In the genomic region with DNA sequence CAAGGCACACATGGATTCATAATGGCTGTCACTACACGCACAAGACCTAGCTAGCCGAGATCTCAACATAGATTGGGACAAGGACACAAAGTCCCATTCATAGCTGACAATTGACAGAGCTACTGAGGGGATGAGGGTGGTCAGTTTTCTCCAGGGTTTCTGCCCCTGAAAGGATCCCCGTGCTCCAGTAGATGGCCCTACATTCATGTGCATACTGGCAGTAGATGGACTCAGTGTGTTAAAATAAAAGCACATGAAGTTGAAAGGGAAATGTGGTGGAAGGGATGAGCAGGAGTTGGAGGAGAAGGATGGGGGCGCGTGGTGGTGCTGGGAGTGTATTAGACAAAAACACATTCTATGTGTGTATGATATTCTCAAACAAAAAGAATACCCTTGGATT, we compare ENCODE assay signal across 18 mouse cellular contexts. TPM values are rescaled to one million over a fixed set of nuclear protein-coding genes. Genes with fewer than 3 reads are reported as not detected.
DNase-seq lines count a peak whose midpoint lies in the region; ATAC-seq and TF ChIP-seq lines count a peak whose summit lies in the region.
"Had no signal": no experiment of that assay in that cellular context is flagged by ENCODE, and none has a peak within 500 bp of the region (broad histone marks: within the 10 kb centered on the region; RNA-seq: fewer than 3 reads in every experiment).

No protein-coding gene starts in this region.

- 53% methylated on average over 5 of the region's 5 CpGs for WGBS in liver, embryonic 14.5 days (ENCODE audit: insufficient replicate concordance)

- TF ChIP-seq EP300 in liver, embryonic 14.5 days (IDR thresholded peaks at IDR 0.05; ENCODE audit: low read depth) = no peak

- DNase-seq in embryo, embryonic 10 days (ENCODE audit: low spot score) = peak; percentile 23
- no peak for DNase-seq in embryo, embryonic 9.5 days (ENCODE audit: extremely low spot score)
- no peak for DNase-seq in layer of hippocampus, adult 2 months (ENCODE audit: low spot score in 2 of 2)
- no peak for DNase-seq in layer of hippocampus, adult 8-10 months (ENCODE audit: low spot score in 2 of 2)
- DNase-seq in NIH3T3 (ENCODE audit: low read depth) = peak; percentile 48
- DNase-seq in liver, embryonic 14.5 days (ENCODE audit: low read depth in 3 of 3, low spot score in 3 of 3) = no peak
- no peak for DNase-seq in right cerebral cortex, adult 18-20 months
- DNase-seq in gastrocnemius, adult 8-10 months (ENCODE audit: low spot score in 2 of 2) = no peak
- DNase-seq: adrenal gland, postnatal 25 days; gastrocnemius, postnatal 36 days; kidney, adult 8-10 months; thymus, adult 18-20 months had no signal

- no peaks in the 10 kb centered on the region for H3K9me3 ChIP-seq in liver, embryonic 14.5 days (ENCODE audit: control insufficient read depth, low read length)
- H3K9me3 ChIP-seq: embryonic facial prominence, embryonic 15.5 days; forebrain, embryonic 10.5 days; limb, embryonic 10.5 days had no signal

- peaks cover 8% of the 10 kb centered on the region for H3K27me3 ChIP-seq in liver, embryonic 14.5 days (ENCODE audit: control insufficient read depth, insufficient read depth, low read length)
- H3K27me3 ChIP-seq: embryonic facial prominence, embryonic 15.5 days had no signal

- peaks cover 13 to 17% of the 10 kb centered on the region in 2 experiments for H3K4me1 ChIP-seq in liver, embryonic 14.5 days (replicated peaks; ENCODE audit: control insufficient read depth in 2 of 2, insufficient read depth in 2 of 2, low read length in 1 of 2)

- no peaks in the 10 kb centered on the region for H3K36me3 ChIP-seq in liver, embryonic 14.5 days (replicated peaks; ENCODE audit: control insufficient read depth, insufficient read depth, low read depth)
- H3K36me3 ChIP-seq: embryonic facial prominence, embryonic 15.5 days; forebrain, embryonic 10.5 days; limb, embryonic 10.5 days had no signal

- H3K4me2 ChIP-seq in liver, embryonic 14.5 days (ENCODE audit: low read depth) = no peak overlapping the region
- H3K4me2 ChIP-seq: midbrain, embryonic 11.5 days had no signal

- no peak overlapping the region for H3K4me3 ChIP-seq in layer of hippocampus, adult 2 months
- no peak overlapping the region for H3K4me3 ChIP-seq in liver, embryonic 14.5 days (ENCODE audit: insufficient read depth in 1 of 2, low read depth in 2 of 2, low read length in 2 of 2)
- H3K4me3 ChIP-seq: embryonic facial prominence, embryonic 15.5 days had no signal

- H3K9ac ChIP-seq in liver, embryonic 14.5 days (replicated peaks) = no peak overlapping the region
- H3K9ac ChIP-seq: embryonic facial prominence, embryonic 15.5 days had no signal

- ATAC-seq in liver, embryonic 14.5 days (ENCODE audit: insufficient read depth) = no peak
- ATAC-seq: hindbrain, embryonic 16.5 days had no signal

- peak; percentile 30; the same call in 1 of the 2 replicates for TF ChIP-seq CTCF in layer of hippocampus, adult 2 months (conservative IDR thresholded peaks at IDR 0.05)
- peak; percentile 41; the same call in 1 of the 2 replicates for TF ChIP-seq CTCF in liver, embryonic 14.5 days (IDR thresholded peaks at IDR 0.05; ENCODE audit: low read depth)

- no peak overlapping the region for H3K27ac ChIP-seq in layer of hippocampus, adult 2 months
- H3K27ac ChIP-seq in liver, embryonic 14.5 days = no peak overlapping the region
- H3K27ac ChIP-seq: embryonic facial prominence, embryonic 15.5 days; forebrain, embryonic 10.5 days; macrophage had no signal

RNA-seq across cellular contexts. Expression of gene Metap1d, which starts 1.3 kb away (rescaled TPM):
- 10 to 100 TPM; 24.0 to 25.7 TPM for total RNA-seq in layer of hippocampus, adult 2 months (2021)
- 10 to 100 TPM; 22.5 to 29.5 (median 26.1) TPM for total RNA-seq in layer of hippocampus, adult 8-10 months (2022)
- polyA plus RNA-seq in liver, embryonic 14.5 days (2012; rRNA removed) = 20.8 and 29.9 TPM in 2 replicates
- polyA plus RNA-seq in liver, embryonic 14.5 days (2014; fragmentation: Nextera tagmentation; extraction: Ambion mirVana) = 22.2 TPM in 2 replicates
- 10 to 100 TPM; 26.5 to 30.6 (median 28.9) TPM for total RNA-seq in gastrocnemius, adult 8-10 months (2022)

Comparison
In these comparisons a context has a peak if more than half of its experiments do, and no peak if none do; other contexts are left out.
1. DNase-seq: peak in embryo, embryonic 10 days (single experiment) and NIH3T3 (single experiment); none in embryo, embryonic 9.5 days (single experiment), layer of hippocampus, adult 2 months (0 of 2), layer of hippocampus, adult 8-10 months (0 of 2), liver, embryonic 14.5 days (0 of 3), right cerebral cortex, adult 18-20 months (single experiment) and gastrocnemius, adult 8-10 months (0 of 2).